Mouse (Mus musculus) lung, postnatal 4 days (tissue): ENCODE measurements at regions not wholly inside any gene's neighbourhood (a gene's known extent, or its start where the extent isn't known, plus 50 kb on each side); places are given as distances from the start of the nearest gene placed in this dataset.

Experiments used
- DNase-seq, 2 experiments: peaks; one replicate each; pipeline ENCODE4 v3.0.0; 2021

DNA sequence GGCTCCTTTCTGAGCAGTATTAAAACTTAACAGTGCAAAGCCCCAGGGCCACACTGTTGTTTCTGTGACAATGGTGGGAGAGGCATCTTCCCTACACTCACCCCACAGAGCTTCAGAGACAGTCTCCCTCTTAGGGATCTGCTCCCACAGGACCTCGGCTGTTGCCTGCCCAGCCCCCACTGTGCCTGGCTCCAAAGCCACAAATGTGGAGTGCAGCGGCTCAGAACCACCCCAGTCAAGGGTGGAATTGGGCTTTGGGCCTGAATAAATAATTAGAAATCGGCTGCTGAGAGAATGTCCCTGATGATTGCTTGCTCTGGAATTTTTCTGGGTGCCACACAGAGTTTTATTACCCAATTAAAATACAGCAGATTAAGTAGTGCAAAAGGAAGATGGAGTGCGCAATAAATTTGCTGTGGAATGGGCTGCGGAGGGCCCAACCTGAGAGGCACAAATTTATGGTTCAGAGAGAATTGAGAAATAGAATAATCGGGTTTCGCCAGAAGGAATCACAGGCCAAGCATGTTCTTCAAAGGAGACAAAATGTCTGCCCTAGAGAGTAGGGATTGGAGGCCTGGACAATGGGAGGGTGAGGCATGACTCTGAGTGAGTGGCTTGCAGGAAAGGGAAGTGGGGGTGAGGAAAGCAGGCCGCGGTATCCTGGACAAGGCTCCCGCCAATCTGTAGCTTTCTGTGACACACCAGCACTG is 56.4 kb downstream of the Cd24a start:
- DNase-seq, result peak in 1 of 2 experiments; percentile 7

DNA sequence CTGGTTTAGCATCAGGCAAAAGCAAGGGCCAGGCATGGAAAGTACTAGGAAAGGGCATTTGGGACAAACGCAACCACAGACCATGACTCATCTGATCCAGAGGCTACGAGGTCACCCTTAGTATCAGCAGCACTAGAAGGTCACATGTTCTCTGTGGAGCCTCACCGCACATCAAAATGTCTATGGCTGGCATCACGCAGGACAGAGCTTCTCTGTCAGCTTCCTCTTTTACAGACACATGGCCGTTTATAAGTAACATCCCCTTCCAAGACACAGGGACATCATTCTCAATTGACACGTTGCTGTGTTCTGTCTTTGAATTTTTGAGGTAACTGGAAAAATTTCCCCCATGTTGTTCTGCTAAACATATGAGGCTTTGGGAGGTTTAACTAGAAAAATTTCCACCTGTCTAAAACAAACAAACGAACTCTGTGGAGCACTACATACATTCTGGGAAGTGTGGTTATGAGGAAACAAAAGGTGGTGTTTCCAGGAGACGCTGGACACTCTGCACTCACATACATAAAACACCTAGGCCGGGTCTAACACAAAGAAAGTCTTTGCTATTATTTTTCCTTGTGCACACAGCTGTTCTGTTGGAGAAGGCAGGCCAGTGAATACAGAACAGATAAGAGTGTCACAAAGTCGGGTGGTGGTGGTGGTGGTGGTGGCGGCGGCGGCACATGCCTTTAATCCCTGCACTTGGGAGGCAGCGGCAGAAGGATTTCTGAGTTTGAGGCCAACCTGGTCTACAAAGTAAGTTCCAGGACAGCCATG is 63.3 kb downstream of the Cd24a start:
- no peak for DNase-seq

GRCm38 (mm10) chr10:43646326-43646725 is 68.2 kb downstream of the Cd24a start:
- DNase-seq, result no peak

- DNase-seq, result no peak
These were observed 68.9 kb downstream of the Cd24a start for GRCm38 (mm10) chr10:43646965-43647364.

DNA sequence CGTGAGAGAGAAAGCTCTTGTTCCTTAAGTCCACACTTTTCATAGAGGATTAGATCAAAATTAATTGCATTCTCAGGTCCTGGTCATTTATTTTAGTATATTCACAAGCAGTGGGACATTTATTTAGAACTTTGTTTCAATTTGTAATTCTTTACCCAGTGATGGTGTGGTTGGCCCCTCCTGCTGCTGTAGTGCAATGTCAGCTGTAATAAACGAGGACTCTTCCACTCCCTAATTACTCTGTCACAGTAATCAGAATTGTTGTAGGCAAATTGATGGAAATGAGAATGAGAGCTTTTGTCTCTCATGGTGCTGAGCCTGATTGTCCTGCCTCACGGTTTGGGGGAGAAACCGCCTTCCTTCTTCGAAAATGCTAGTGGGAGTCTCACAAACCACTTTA is 70.1 kb downstream of the Cd24a start:
- DNase-seq, result no peak

GRCm38 (mm10) chr10:43648815-43649447 is 70.8 kb downstream of the Cd24a start:
- DNase-seq, result no peak

- DNase-seq, result no peak
These were observed 72.4 kb downstream of the Cd24a start for GRCm38 (mm10) chr10:43650449-43650848.

GRCm38 (mm10) chr10:43651505-43651904 is 73.4 kb downstream of the Cd24a start:
- DNase-seq, result no peak

DNA sequence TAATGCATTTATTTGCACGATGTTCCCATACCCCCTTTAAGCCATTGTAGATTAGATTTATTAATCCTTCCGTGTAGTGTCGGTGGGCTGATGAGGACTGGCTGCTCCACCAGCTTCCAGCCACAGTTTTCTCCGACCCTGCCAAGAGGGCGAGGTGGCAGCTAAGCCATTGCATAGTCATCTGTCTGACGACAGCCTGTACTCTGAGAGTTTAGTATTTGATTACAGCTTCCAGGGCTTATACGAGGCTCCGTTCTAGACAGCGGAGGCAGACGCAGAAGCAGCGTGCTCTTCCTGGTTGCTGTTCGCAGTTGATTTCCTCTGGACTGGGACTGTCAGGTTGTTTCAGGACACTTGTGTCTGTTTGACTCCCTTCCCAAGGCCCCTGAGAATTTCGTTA is 73.8 kb downstream of the Cd24a start:
- DNase-seq, result no peak

GRCm38 (mm10) chr10:43655082-43655671 is 77.1 kb downstream of the Cd24a start:
- no peak for DNase-seq

DNA sequence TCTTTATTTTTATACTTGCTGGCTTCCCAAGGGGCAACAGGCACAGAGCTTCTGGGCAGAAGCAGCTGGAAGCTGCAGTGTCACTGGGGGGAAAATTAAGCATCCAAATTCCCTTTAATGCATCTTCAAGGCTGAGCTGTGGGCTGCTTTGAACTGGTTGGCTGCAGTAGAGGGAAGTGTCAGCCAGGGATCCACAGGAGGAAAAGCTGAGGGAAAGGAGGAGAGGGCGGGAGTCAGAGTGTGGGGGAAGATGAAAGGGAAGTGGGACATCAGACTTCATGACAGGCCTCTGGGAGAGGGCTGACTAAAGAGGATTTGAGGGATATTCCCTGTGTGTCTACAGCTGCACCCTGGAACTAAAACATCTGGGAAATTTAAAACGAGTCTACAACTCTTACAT is 77.6 kb downstream of the Cd24a start:
- no peak for DNase-seq

DNA sequence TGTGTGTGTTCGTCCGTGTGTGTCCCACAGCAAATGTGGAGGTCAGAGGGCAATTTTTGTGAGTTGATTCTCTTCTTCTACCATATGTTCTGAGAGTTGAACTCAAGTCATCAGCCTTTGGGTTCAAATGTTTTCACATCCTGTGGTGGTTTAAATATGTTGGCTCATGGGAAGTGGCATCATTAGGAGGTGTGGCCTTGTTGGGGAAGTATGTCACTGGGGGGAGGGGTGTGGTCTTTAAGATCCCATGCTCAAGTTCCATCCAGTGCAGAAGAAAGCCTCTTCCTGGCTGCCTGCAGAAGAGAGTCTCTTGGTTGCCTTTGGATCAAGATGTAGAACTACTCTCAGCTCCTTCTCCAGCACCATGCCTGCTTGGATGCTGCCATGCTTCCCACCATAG is 78.1 kb downstream of the Cd24a start:
- DNase-seq, result no peak

DNA sequence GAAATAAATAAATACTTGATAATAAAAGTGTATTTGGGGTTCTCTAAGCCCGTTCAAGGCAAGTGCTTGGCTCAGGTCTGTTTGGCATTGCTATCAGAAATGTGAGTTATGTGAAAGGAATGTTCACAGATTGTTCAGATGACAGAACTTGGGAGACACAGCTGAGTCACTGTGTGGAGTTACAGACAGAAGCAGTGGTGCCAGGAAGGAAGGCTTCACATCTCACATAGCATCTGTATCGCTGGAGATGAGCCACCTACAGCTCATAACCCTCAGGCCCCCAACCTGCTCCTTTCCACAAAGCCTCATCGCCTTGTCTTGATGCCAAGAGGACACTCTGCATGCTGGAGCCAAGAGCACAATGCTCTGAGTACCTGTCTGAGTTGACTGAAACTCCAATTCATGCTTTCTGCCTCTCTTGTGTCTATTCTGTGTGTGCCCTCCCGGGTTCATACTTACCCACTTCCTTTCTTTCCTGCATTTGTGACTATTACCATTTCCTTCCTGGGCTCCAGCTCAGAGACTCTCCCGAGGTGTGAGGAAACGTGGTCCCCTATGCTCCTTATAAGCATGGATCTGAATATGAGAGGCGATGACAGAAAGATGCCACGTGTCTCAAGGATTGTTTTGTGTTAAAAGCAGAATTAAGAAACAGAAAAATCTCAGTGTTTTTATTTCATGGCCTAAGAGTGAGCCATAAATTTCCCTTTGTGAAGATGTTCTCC is 79.6 kb downstream of the Cd24a start:
- DNase-seq, result no peak

- no peak for DNase-seq
These were observed 80.1 kb downstream of the Cd24a start for GRCm38 (mm10) chr10:43658226-43658593.

DNA sequence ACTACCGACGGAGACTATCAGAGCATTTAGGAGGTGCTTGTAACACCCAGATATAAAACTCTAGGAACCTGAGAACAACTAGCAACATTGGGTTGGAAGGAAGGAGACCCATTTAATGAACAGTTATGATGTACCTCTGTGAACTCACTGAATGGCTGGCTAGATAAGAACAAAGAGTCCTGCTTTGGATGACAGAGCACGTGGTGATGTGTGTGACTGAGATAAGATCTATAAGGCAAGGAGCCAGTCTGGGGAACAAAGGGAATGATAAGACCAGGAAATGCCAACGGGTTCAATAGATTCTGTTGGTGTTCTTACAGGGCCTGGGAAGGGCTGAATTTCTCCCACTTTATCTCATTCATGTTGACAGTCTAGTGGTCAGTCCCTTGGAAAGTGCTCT is 86.8 kb downstream of the Cd24a start:
- no peak for DNase-seq

DNA sequence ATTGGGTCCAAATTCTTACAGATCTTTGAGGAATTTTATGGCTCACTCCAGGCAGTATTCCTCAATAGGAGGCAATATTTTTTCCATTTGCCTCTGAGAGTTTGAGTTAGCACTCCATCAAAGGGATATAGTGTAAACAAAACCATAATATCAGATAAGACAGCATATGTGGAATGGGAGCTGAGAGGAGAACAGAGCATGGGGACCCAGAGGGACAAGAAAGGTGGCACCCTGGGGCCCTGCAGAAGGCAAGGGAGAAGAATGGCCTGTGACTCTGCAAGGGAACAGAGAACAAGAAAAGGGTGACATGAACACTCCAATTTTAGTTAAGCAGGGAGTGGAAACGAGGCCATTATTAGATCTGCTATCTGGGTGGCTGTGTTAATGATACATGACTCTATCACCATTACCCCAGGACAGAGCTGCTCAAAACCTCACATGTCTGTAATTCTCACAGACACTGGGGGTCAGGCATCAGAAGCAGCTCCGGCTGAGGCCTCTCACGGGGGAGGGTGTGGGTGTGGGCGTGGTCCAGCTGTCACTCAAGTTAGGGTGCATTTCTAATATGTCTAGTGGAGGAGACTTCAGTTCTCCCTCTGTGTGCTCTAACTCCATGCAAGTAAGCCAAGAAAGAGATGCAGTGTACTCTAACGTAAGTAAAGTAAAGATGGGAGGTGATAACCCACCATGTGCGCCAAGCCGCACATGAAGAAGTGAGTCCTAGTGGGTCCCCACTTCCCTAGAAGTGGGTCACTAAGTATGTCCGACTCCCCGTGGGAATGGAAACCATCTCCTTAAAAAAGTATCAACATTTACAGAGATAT is 88.4 kb downstream of the Cd24a start:
- DNase-seq, result peak in 1 of 2 experiments; percentile 26

DNA sequence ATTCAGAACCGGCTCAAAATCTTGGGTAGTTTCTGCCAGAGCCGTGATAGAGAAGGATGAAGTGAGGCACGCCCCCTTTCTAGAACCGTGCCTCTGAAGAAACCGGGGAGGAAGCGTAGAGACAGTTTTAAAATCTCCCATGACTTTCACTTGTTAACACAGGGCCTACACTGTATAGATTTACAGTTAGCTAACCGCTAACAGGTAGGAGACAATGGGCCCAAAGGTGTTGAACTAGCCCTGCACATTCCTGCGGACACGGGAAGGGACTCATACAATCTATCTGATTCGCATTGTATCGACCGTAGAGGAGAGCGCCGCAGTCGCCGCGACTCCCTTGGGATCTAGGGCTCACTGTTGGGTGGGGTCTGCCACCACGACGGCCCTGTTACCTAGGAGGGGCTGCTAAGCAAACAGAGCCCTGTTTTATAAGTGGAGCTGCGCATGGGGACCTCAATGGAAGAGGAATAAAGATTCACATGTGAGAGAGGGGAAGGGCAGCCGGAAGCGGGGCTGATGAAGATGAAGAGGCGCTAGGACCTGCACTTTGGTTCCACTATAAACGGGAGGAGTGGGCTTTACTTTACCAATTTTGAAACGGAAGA is 89.1 kb downstream of the Cd24a start:
- DNase-seq, result no peak

DNA sequence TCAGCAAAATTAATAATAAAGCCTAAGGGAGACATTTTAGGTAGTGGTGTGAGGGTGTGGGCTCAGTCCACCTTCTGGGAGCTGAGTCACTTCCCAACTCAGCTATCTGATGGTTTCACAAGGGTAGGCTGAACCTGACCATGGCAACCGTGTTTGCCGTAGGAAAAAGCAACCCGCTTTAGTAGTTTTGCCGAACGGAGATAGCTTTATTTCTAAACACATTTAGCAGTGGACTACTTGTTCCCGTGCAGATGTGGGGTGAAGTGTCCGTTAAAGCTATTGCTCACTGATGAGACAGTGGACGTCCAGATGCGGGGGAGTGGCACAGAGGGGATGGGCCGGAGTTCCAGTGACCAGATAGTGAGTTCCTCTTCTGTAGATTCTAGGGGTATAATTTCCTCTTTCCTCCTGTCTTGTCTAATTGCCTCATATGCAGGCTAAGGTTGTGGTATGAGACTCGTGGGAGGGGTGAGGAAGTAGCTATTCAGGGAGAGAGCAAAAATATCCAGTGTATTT is 89.7 kb downstream of the Cd24a start:
- peak; percentile 32 to 44 for DNase-seq

DNA sequence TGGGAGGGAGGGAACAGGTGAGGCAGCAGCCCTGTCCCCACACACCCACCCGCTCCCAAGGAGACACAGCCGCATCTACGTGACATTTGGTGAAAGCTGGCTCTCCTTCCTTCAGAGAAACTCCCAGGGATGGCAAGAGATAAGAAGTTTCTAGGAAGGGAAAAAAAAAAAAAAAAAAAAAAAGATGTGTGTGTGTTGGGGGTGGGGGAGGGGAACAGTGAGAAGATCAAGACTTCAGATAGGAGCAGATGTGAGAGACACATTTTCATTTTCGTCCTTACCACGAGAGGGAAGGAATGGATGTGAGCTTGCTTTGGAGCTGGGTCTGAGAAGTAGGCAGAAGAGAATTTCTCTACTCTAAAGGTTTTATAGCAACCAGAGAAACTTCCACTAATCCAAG is 91.4 kb downstream of the Cd24a start:
- DNase-seq, result no peak

DNA sequence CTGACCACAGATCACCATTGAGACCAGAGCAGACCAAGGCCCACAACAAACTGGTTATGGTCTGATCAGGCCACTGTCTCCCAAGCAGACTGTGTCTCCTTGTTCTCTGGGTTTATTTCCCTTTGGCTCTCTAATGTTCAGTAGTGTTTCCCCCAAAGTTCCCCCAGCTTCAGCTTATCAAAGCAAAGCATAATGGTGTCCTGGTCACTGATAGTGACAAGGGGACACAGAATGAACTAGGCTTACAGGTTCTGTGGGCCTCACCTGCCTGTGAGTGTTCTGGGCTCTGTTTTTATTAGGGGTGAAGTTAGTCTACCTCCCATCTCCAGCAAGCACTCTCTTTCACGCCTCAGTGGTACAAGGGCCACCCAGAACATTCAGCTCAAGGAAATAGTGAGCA is 92.7 kb downstream of the Cd24a start:
- no peak for DNase-seq

GRCm38 (mm10) chr10:43671785-43672184 is 93.7 kb downstream of the Cd24a start:
- no peak for DNase-seq
